Mouse (Mus musculus): ENCODE measurements around the gene Pth2. TPM values are rescaled to one million over a fixed set of nuclear protein-coding genes. Genes with fewer than 3 reads are reported as not detected.

Pth2 gene
- total and polyA plus RNA-seq, 3 experiments = not detected

DNA sequence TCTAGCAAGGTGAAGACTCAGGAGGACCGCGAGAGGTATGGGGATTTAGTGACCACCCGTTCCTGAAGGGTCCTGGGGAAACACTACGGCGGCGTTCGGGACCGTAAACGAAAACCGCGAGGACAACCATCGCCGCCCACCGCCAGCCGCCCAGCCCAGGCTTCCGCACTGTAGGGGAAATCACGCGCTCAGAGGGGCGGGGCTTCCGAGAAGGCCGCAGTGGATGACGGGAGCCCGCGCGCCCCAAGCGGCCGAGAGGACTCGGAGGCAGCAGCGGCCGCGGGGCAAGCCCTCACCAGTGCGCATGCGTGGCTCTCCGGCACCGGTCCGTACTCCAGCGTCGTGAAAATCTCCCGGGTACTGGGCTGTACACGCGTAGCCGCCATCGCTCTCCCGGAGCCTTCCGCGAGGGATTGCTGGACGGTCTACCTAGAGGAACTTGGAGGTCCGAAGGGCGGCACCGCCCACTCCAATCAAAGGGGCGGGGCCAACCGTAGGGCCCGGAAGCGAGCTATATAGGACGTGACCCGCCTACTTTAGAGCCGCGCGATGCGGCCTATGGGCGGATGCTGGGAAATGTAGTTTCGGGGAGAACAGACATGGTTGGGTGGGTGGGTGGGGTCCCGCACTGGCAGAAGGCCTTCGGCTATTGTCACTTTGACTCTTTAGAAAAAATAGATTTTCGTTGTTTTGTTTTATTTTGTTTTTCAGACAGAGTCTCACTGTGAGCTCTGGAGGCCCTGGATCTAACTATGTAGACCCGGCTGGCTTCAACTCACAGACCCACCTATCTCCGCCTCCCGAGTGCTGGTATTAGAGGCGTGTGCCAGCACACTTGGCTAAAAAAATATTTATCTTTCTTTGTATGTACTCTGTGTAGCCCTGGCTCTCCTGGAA, 26.5 kb upstream of the Pth2 start, which contains the start of the genes Pih1d1 and Aldh16a1:
Gene Pih1d1 (plus strand): TSS at position 208 of the 897 bp plus-strand sequence.
Gene Aldh16a1 (minus strand): TSS at position 489 of the 897 bp plus-strand sequence.
- dilution Hi-C loops (cut with MboI; ENCODE audit: extremely low pct_ligation_motif_present, extremely low pct_unique_long_range_greater_than_20kb, low sequenced_read_pairs) = no loop called here
- Histone ChIP-seq H3K4me2 (ENCODE audit: insufficient read depth, low read depth, poor library complexity, severe bottlenecking) (peak within 1 kb of the TSS; percentile 78), H3K27me3 (replicated peaks) (no peaks in the 10 kb centered on the region), H3K27ac (ENCODE audit: insufficient read depth, low read depth) (peak within 1 kb of the TSS; percentile 83), H3K4me3 (replicated peaks in 1 of 3; ENCODE audit: low read depth in 2 of 3, low read length in 2 of 3, poor library complexity in 1 of 3) (peak within 1 kb of the TSS; percentile 62 to 90 (median 74)), H3K9ac (ENCODE audit: insufficient read depth, low read depth) (peak within 1 kb of the TSS; percentile 96), H3K9me3 (replicated peaks; ENCODE audit: low read length) (no peaks in the 10 kb centered on the region), H3K4me1 (ENCODE audit: control insufficient read depth in 1 of 2, insufficient read depth in 2 of 2) (peaks cover 5 to 33% of the 10 kb centered on the region in 2 experiments), H3K79me2 (replicated peaks; ENCODE audit: control insufficient read depth, extremely low read depth, insufficient read depth, poor library complexity, severe bottlenecking) (no peaks in the 10 kb centered on the region), H3K36me3 (replicated peaks in 1 of 2; ENCODE audit: control insufficient read depth in 1 of 2, insufficient read depth in 1 of 2, low read length in 1 of 2) (peaks cover 0 to 39% of the 10 kb centered on the region in 2 experiments)
- in situ Hi-C loops (cut with MboI; ENCODE audit: low pct_ligation_motif_present, low pct_unique_long_range_greater_than_20kb, low sequenced_read_pairs) = no loop called here
- DNase-seq (ENCODE audit: extremely low read depth) = peak; percentile 97
- 0 out of 2 replicates have a peak, but pooled peaks have one; percentile 16 for TF ChIP-seq E2F4 (IDR thresholded peaks at IDR 0.05; ENCODE audit: insufficient replicate concordance, low read depth, low read length)
- peak; percentile 93 for TF ChIP-seq HCFC1 (IDR thresholded peaks at IDR 0.05; ENCODE audit: low read depth, low read length)
- peak; percentile 92 for TF ChIP-seq CHD2 (IDR thresholded peaks at IDR 0.05; ENCODE audit: low read length)
- TF ChIP-seq CHD1 (IDR thresholded peaks at IDR 0.05; ENCODE audit: low read depth, low read length) = no peak
- TF ChIP-seq ZMIZ1 (IDR thresholded peaks at IDR 0.05; ENCODE audit: low read depth, low read length) = peak; percentile 34; the same call in 1 of the 2 replicates
- TF ChIP-seq JUND (conservative IDR thresholded peaks at IDR 0.05; ENCODE audit: low read depth, low read length) = no peak
- TF ChIP-seq MXI1 (IDR thresholded peaks at IDR 0.05; ENCODE audit: low read depth, low read length) = peak; percentile 57; the same call in 1 of the 2 replicates
- no peak for TF ChIP-seq UBTF (IDR thresholded peaks at IDR 0.05; ENCODE audit: low read depth, low read length)
- no peak for TF ChIP-seq ZKSCAN1 (IDR thresholded peaks at IDR 0.05; ENCODE audit: borderline replicate concordance, low read depth, low read length)
- no peak for TF ChIP-seq SMC3 (IDR thresholded peaks at IDR 0.05; ENCODE audit: low read depth, low read length)
- peak; percentile 81 for TF ChIP-seq TBP (conservative IDR thresholded peaks at IDR 0.05; ENCODE audit: low read depth, low read length)
- TF ChIP-seq IRF4 (IDR thresholded peaks at IDR 0.05; ENCODE audit: low read depth, low read length) = no peak
- peak in 1 of 2 experiments; percentile 50; a peak in 2 of 4 replicates for TF ChIP-seq CTCF (conservative IDR thresholded peaks at IDR 0.05 in 1 of 2, IDR thresholded peaks at IDR 0.05 in 1 of 2; ENCODE audit: low read depth in 2 of 2, low read length in 2 of 2)
- peak; percentile 99 for TF ChIP-seq NRF1 (IDR thresholded peaks at IDR 0.05; ENCODE audit: low read depth, low read length)
- no peak for TF ChIP-seq POLR2AphosphoS2 (IDR thresholded peaks at IDR 0.05; ENCODE audit: low read depth, low read length)
- TF ChIP-seq KAT2A (IDR thresholded peaks at IDR 0.05; ENCODE audit: insufficient replicate concordance, low read length) = peak; percentile 85; the same call in 1 of the 2 replicates
- no peak for TF ChIP-seq MAFK (IDR thresholded peaks at IDR 0.05; ENCODE audit: insufficient replicate concordance, low read length)
- TF ChIP-seq MAX (IDR thresholded peaks at IDR 0.05; ENCODE audit: low read length) = peak; percentile 8; the same call in 1 of the 2 replicates
- TF ChIP-seq POLR2A (IDR thresholded peaks at IDR 0.05; ENCODE audit: low read depth, low read length) = peak; percentile 89
- peak; percentile 94 for TF ChIP-seq NELFE (IDR thresholded peaks at IDR 0.05; ENCODE audit: low read depth, low read length)
- no peak; the same call in 1 of the 2 replicates for TF ChIP-seq GABPA (IDR thresholded peaks at IDR 0.05; ENCODE audit: insufficient replicate concordance, low read depth, low read length)
- TF ChIP-seq MAZ (IDR thresholded peaks at IDR 0.05; ENCODE audit: low read depth, low read length) = 0 out of 2 replicates have a peak, but pooled peaks have one; percentile 16
- no peak for TF ChIP-seq RCOR1 (conservative IDR thresholded peaks at IDR 0.05; ENCODE audit: low read depth, low read length)
- no peak for TF ChIP-seq RAD21 (IDR thresholded peaks at IDR 0.05; ENCODE audit: low read depth, low read length)
- TF ChIP-seq MEF2A (IDR thresholded peaks at IDR 0.05; ENCODE audit: borderline replicate concordance, low read depth, low read length) = no peak; the same call in 1 of the 2 replicates
- peak; percentile 59 for TF ChIP-seq USF1 (IDR thresholded peaks at IDR 0.05; ENCODE audit: low read depth, low read length)
- TF ChIP-seq USF2 (conservative IDR thresholded peaks at IDR 0.05; ENCODE audit: low read depth, low read length) = no peak; the same call in 1 of the 2 replicates
- no peak for TF ChIP-seq ZNF384 (IDR thresholded peaks at IDR 0.05; ENCODE audit: low read depth, low read length)
- TF ChIP-seq ETS1 (conservative IDR thresholded peaks at IDR 0.05; ENCODE audit: low read depth, low read length) = no peak
- peak; percentile 50 for TF ChIP-seq SIN3A (IDR thresholded peaks at IDR 0.05; ENCODE audit: low read length)
- no peak for TF ChIP-seq ZC3H11A (IDR thresholded peaks at IDR 0.05; ENCODE audit: low read depth, low read length)
- TF ChIP-seq EP300 (IDR thresholded peaks at IDR 0.05; ENCODE audit: low read length) = no peak
- peak; percentile 92 for TF ChIP-seq ELF1 (IDR thresholded peaks at IDR 0.05; ENCODE audit: low read depth, low read length)
- peak; percentile 33; the same call in 1 of the 2 replicates for TF ChIP-seq MYC (IDR thresholded peaks at IDR 0.05; ENCODE audit: low read depth, low read length)
- no peak for TF ChIP-seq JUN (IDR thresholded peaks at IDR 0.05; ENCODE audit: insufficient read depth, low read depth, low read length)
- TF ChIP-seq BHLHE40 (IDR thresholded peaks at IDR 0.05; ENCODE audit: low read depth, low read length) = no peak
- TF ChIP-seq PAX5 (IDR thresholded peaks at IDR 0.05; ENCODE audit: low read length) = no peak
- TF ChIP-seq TCF12 (IDR thresholded peaks at IDR 0.05; ENCODE audit: low read depth, low read length) = peak; percentile 78
